Mouse (Mus musculus): Measurements from ENCODE around the gene Dennd1b. TPM values are rescaled to one million over a fixed set of nuclear protein-coding genes. Genes with fewer than 3 reads are reported as not detected.

Dennd1b gene
- total and polyA plus RNA-seq, 2 experiments from 2014 or later, result 11.1 to 39.6 TPM

- TF ChIP-seq CTCF (IDR thresholded peaks at IDR 0.05; ENCODE audit: low read depth), result no peak
- no peak for TF ChIP-seq EP300 (IDR thresholded peaks at IDR 0.05; ENCODE audit: low read depth)
- no peaks in the 10 kb centered on the region; the same call in 1 of the 2 replicates for H3K36me3 ChIP-seq (replicated peaks; ENCODE audit: control insufficient read depth, insufficient read depth, low read length)
- DNase-seq (ENCODE audit: low spot score) (no peak), ATAC-seq (ENCODE audit: insufficient read depth, low read depth) (no peak)
- H3K9ac ChIP-seq (replicated peaks; ENCODE audit: low read depth, low read length), result no peak overlapping the region
- H3K4me3 ChIP-seq (ENCODE audit: low read depth, low read length), result no peak overlapping the region
- no peak overlapping the region for H3K4me2 ChIP-seq (ENCODE audit: low read depth, low read length)
- no peaks in the 10 kb centered on the region for H3K4me1 ChIP-seq (ENCODE audit: control insufficient read depth, insufficient read depth)
- H3K27me3 ChIP-seq (ENCODE audit: control insufficient read depth, insufficient read depth, low read length), result no peaks in the 10 kb centered on the region
- WGBS, result 96% methylated on average over 6 of the region's 6 CpGs
- no peak overlapping the region for H3K27ac ChIP-seq (ENCODE audit: low read depth)
- H3K9me3 ChIP-seq (replicated peaks; ENCODE audit: control insufficient read depth, low read length), result no peaks in the 10 kb centered on the region
Observed at GRCm38 (mm10) chr1:139091701-139092100, 128.5 kb downstream of the Dennd1b start.

DNA sequence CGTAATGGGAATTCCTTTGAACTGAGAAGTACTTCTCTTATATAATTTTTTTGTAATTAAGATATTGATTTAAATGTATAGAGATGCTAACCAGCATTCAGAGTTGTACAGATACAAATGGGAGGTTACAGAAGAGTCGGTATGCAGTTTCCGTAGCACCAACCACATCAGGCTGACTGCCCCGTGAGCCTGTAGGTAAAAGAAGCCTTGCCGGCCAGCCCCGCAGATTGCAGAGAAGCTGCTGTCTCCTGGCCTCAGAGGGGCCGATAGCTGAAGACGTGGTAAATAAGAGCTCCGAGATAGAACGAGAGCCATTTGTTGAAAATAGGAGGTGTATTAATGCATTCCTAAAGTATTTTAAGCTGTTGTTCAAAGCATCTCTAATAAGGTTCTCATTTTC is 128.9 kb downstream of the Dennd1b start:
- WGBS, result 72% methylated on average over 10 of the region's 10 CpGs
- Histone ChIP-seq H3K4me1 (ENCODE audit: control insufficient read depth, insufficient read depth) (no peaks in the 10 kb centered on the region), H3K9ac (replicated peaks; ENCODE audit: low read depth, low read length) (no peak overlapping the region), H3K27me3 (ENCODE audit: control insufficient read depth, insufficient read depth, low read length) (no peaks in the 10 kb centered on the region), H3K4me2 (ENCODE audit: low read depth, low read length) (no peak overlapping the region), H3K4me3 (ENCODE audit: low read depth, low read length) (no peak overlapping the region), H3K9me3 (replicated peaks; ENCODE audit: control insufficient read depth, low read length) (no peaks in the 10 kb centered on the region), H3K27ac (ENCODE audit: low read depth) (no peak overlapping the region), H3K36me3 (replicated peaks; ENCODE audit: control insufficient read depth, insufficient read depth, low read length) (no peaks in the 10 kb centered on the region; the same call in 1 of the 2 replicates)
- ATAC-seq (ENCODE audit: insufficient read depth, low read depth), result no peak
- TF ChIP-seq CTCF (IDR thresholded peaks at IDR 0.05; ENCODE audit: low read depth) (no peak), EP300 (IDR thresholded peaks at IDR 0.05; ENCODE audit: low read depth) (no peak)
- no peak for DNase-seq (ENCODE audit: low spot score)

DNA sequence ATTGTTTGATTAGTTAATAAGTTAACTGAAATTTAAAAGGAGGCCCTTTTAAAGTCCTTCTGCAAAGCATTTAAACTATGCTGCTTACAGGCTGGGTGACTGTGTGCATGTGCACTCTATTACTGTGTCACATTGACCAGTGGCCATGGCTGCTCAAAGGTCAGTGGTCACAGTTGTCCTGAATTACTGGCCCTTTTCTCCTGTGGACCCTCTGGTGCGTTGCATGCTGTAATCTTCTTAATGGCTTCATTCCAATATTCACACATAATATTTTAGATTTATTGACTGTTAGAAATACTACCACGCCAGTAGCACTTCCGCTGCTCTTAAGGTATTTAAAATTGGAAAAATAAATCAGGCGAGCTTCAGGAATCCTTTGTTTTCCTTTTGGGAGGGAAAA is 129.5 kb downstream of the Dennd1b start:
- no peak for DNase-seq (ENCODE audit: low spot score)
- H3K27ac ChIP-seq (ENCODE audit: low read depth), result no peak overlapping the region
- H3K27me3 ChIP-seq (ENCODE audit: control insufficient read depth, insufficient read depth, low read length), result no peaks in the 10 kb centered on the region
- no peaks in the 10 kb centered on the region; the same call in 1 of the 2 replicates for H3K36me3 ChIP-seq (replicated peaks; ENCODE audit: control insufficient read depth, insufficient read depth, low read length)
- 83% methylated on average over 4 of the region's 4 CpGs for WGBS
- ATAC-seq (ENCODE audit: insufficient read depth, low read depth), result no peak
- no peaks in the 10 kb centered on the region for H3K9me3 ChIP-seq (replicated peaks; ENCODE audit: control insufficient read depth, low read length)
- H3K4me2 ChIP-seq (ENCODE audit: low read depth, low read length), result no peak overlapping the region
- no peaks in the 10 kb centered on the region for H3K4me1 ChIP-seq (ENCODE audit: control insufficient read depth, insufficient read depth)
- TF ChIP-seq CTCF (IDR thresholded peaks at IDR 0.05; ENCODE audit: low read depth) (no peak), EP300 (IDR thresholded peaks at IDR 0.05; ENCODE audit: low read depth) (no peak)
- no peak overlapping the region for H3K9ac ChIP-seq (replicated peaks; ENCODE audit: low read depth, low read length)
- no peak overlapping the region for H3K4me3 ChIP-seq (ENCODE audit: low read depth, low read length)

DNA sequence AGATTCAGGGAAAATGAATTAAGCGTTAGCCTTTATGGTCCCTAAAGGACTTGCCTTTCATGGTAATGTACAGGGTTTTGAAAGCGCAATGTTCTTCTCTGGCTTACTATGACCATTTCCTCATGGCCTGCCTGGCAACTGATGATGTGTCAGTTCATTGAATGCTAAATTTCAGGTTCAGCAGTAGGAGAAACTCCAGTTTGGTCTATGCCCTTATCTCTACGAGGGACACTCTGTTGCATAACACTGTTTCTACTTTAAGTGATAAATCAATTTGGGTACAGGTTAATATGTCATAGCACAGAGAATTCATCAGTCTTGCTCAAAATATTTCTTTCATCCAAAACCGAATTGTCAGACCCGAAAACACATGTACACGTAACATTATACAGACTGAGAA is 133.1 kb downstream of the Dennd1b start:
- Histone ChIP-seq H3K4me1 (ENCODE audit: control insufficient read depth, insufficient read depth) (no peaks in the 10 kb centered on the region), H3K27me3 (ENCODE audit: control insufficient read depth, insufficient read depth, low read length) (no peaks in the 10 kb centered on the region), H3K4me3 (ENCODE audit: low read depth, low read length) (no peak overlapping the region), H3K9me3 (replicated peaks; ENCODE audit: control insufficient read depth, low read length) (no peaks in the 10 kb centered on the region), H3K36me3 (replicated peaks; ENCODE audit: control insufficient read depth, insufficient read depth, low read length) (no peaks in the 10 kb centered on the region; the same call in 1 of the 2 replicates), H3K9ac (replicated peaks; ENCODE audit: low read depth, low read length) (no peak overlapping the region), H3K4me2 (ENCODE audit: low read depth, low read length) (no peak overlapping the region), H3K27ac (ENCODE audit: low read depth) (no peak overlapping the region)
- TF ChIP-seq EP300 (IDR thresholded peaks at IDR 0.05; ENCODE audit: low read depth) (no peak), CTCF (IDR thresholded peaks at IDR 0.05; ENCODE audit: low read depth) (no peak)
- DNase-seq (ENCODE audit: low spot score) (no peak), ATAC-seq (ENCODE audit: insufficient read depth, low read depth) (no peak)
- 89% methylated on average over 6 of the region's 6 CpGs for WGBS

DNA sequence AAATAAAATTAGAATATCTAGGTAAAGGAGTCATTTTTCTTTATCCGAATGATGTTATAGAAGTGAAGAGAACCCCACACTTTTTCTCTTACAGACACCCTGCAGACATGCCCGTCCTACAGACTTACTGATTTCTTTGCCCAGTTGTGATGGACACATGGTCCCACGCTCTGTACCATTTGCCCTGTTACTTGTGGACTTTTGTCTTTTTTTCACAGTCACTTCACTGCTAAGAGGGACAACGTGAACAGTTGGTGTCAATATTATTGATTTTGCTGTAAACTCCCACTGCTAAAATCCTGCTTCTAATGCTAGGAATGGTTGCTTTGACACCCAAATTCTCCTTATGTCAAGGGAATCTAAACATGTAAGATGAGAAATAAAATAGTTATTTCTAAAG is 134.9 kb downstream of the Dennd1b start:
- H3K9ac ChIP-seq (replicated peaks; ENCODE audit: low read depth, low read length), result no peak overlapping the region
- whole genome bisulfite sequencing, result 94% methylated on average over 4 of the region's 4 CpGs
- H3K4me1 ChIP-seq (ENCODE audit: control insufficient read depth, insufficient read depth), result no peaks in the 10 kb centered on the region
- no peak overlapping the region for H3K27ac ChIP-seq (ENCODE audit: low read depth)
- ATAC-seq (ENCODE audit: insufficient read depth, low read depth), result no peak
- H3K4me3 ChIP-seq (ENCODE audit: low read depth, low read length), result no peak overlapping the region
- H3K9me3 ChIP-seq (replicated peaks; ENCODE audit: control insufficient read depth, low read length), result no peaks in the 10 kb centered on the region
- TF ChIP-seq CTCF (IDR thresholded peaks at IDR 0.05; ENCODE audit: low read depth), result no peak
- TF ChIP-seq EP300 (IDR thresholded peaks at IDR 0.05; ENCODE audit: low read depth), result no peak
- no peak for DNase-seq (ENCODE audit: low spot score)
- peaks cover 15% of the 10 kb centered on the region for H3K36me3 ChIP-seq (replicated peaks; ENCODE audit: control insufficient read depth, insufficient read depth, low read length)
- H3K4me2 ChIP-seq (ENCODE audit: low read depth, low read length), result no peak overlapping the region
- no peaks in the 10 kb centered on the region for H3K27me3 ChIP-seq (ENCODE audit: control insufficient read depth, insufficient read depth, low read length)

DNA sequence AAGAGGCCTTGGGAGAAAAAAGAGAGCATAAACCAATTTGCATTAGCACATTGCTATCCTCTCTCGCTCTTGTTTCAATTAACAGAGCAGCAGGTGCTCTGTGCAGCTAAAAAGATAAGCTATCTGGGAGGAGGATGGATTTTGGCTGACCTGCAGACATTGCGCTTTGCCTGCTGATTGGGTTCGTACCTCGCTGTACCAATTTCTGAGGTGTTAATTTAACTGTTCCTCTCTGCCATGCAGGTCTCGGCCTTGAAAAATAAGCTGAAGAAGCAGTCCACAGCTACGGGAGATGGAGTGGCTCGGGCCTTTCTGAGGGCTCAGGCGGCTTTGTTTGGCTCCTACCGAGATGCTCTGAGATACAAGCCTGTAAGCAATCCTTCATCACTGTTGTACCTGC is 138.5 kb downstream of the Dennd1b start:
- H3K4me1 ChIP-seq (ENCODE audit: control insufficient read depth, insufficient read depth), result no peaks in the 10 kb centered on the region

More for the DNA sequence above, 138.5 kb downstream of the Dennd1b start:
- no peak for ATAC-seq (ENCODE audit: insufficient read depth, low read depth)
- H3K4me2 ChIP-seq (ENCODE audit: low read depth, low read length), result no peak overlapping the region
- H3K27me3 ChIP-seq (ENCODE audit: control insufficient read depth, insufficient read depth, low read length), result no peaks in the 10 kb centered on the region
- no peak for DNase-seq (ENCODE audit: low spot score)
- H3K9me3 ChIP-seq (replicated peaks; ENCODE audit: control insufficient read depth, low read length), result no peaks in the 10 kb centered on the region
- no peak overlapping the region for H3K27ac ChIP-seq (ENCODE audit: low read depth)
- H3K36me3 ChIP-seq (replicated peaks; ENCODE audit: control insufficient read depth, insufficient read depth, low read length), result peaks cover 46% of the 10 kb centered on the region
- H3K4me3 ChIP-seq (ENCODE audit: low read depth, low read length), result no peak overlapping the region
- WGBS, result 67% methylated on average over 9 of the region's 9 CpGs
- TF ChIP-seq CTCF (IDR thresholded peaks at IDR 0.05; ENCODE audit: low read depth), result no peak
- no peak overlapping the region for H3K9ac ChIP-seq (replicated peaks; ENCODE audit: low read depth, low read length)
